Mouse (Mus musculus) ES-Bruce4 (cell line): ENCODE results near the gene Tanc1. TPM values are rescaled to one million over a fixed set of nuclear protein-coding genes. Genes with fewer than 3 reads are reported as not detected.

ENCODE experiments used
- H3K27ac ChIP-seq: 2 replicates; pipeline ENCODE4 v1.5.1; 2012; ENCODE audit warnings: low read length, inconsistent platforms; ENCODE audit not compliant: insufficient read depth
- H3K27me3 ChIP-seq: 2 replicates; pipeline ENCODE4 v1.6.1; 2012; ENCODE audit warnings: mild to moderate bottlenecking, low read length, inconsistent platforms; ENCODE audit not compliant: control insufficient read depth, poor library complexity, insufficient read depth, severe bottlenecking
- H3K36me3 ChIP-seq: 2 replicates; pipeline ENCODE4 v1.6.1; 2012; ENCODE audit warnings: inconsistent platforms, mild to moderate bottlenecking, low read length, moderate library complexity; ENCODE audit not compliant: control insufficient read depth, poor library complexity, insufficient read depth, severe bottlenecking
- H3K4me1 ChIP-seq: one replicate; pipeline ENCODE4 v1.8.1; 2011; ENCODE audit warnings: low read length; ENCODE audit not compliant: control insufficient read depth, insufficient read depth
- H3K4me3 ChIP-seq: 2 replicates; pipeline ENCODE4 v1.5.1; 2011; ENCODE audit warnings: low read depth, mild to moderate bottlenecking, low read length
- H3K9ac ChIP-seq: 2 replicates; pipeline ENCODE4 v1.6.1; 2012; ENCODE audit warnings: low read depth, mild to moderate bottlenecking, inconsistent platforms; ENCODE audit not compliant: poor library complexity, severe bottlenecking
- H3K9me3 ChIP-seq: replicated peaks from 2 replicates; pipeline ENCODE4 v1.6.1; 2012; ENCODE audit warnings: mild to moderate bottlenecking, low read length, inconsistent platforms; ENCODE audit not compliant: control insufficient read depth, poor library complexity, insufficient read depth, severe bottlenecking
- CTCF ChIP-seq: IDR thresholded peaks from one replicate; pipeline ENCODE4 v1.8.1; 2011; ENCODE audit warnings: low read depth, low read length
- EP300 ChIP-seq: IDR thresholded peaks from 2 replicates; pipeline ENCODE4 v1.6.1; 2011; ENCODE audit warnings: low read depth, low read length; ENCODE audit not compliant: insufficient read depth
- POLR2A ChIP-seq: IDR thresholded peaks from one replicate; pipeline ENCODE4 v1.8.1; 2011; ENCODE audit warnings: low read length; ENCODE audit not compliant: insufficient read depth
- polyA plus RNA-seq: library from polyadenylated mRNA; stranded (reverse); fragments of >200 nt; gene quantifications from 2 replicates; pipeline ENCODE4 v1.2.4, GENCODE M21; 2011; ENCODE audit warnings: low read depth; ENCODE audit not compliant: missing spikeins, insufficient read depth, insufficient read length

The Tanc1 gene
- polyA plus RNA-seq, 1 experiment: 62.4 TPM

- Histone ChIP-seq H3K4me1 (no peaks in the 10 kb centered on the region), H3K9ac (no peak overlapping the region), H3K27me3 (no peaks in the 10 kb centered on the region), H3K9me3 (no peaks in the 10 kb centered on the region), H3K4me3 (no peak overlapping the region), H3K27ac (no peak overlapping the region), H3K36me3 (no peaks in the 10 kb centered on the region)
- no peak for TF ChIP-seq EP300
- no peak for TF ChIP-seq CTCF
- TF ChIP-seq POLR2A: no peak
These were observed 277.9 kb downstream of the Tanc1 start for GRCm38 (mm10) chr2:59889699-59890098.

Other genes starting within 250 kb of the Tanc1 start
- gene Dapl1, start 127.4 kb upstream of the Tanc1 start, polyA plus RNA-seq: not detected in 2 replicates